Mouse (Mus musculus): ENCODE results near the gene Tgm4.

Tgm4 gene

GRCm38 (mm10) chr9:123109188-123109587 is 74.7 kb downstream of the Tgm4 start:
- DNase-seq = no peak

GRCm38 (mm10) chr9:123111751-123112221 is 77.3 kb downstream of the Tgm4 start:
- no peak for DNase-seq

- peak; percentile 86 for DNase-seq
Observed at GRCm38 (mm10) chr9:123112805-123113521, 78.4 kb downstream of the Tgm4 start, which contains the start of the genes Zdhhc3 and Exosc7. Zdhhc3 (minus strand) TSS chr9:123113205. Exosc7 (plus strand) TSS chr9:123113215.

DNA sequence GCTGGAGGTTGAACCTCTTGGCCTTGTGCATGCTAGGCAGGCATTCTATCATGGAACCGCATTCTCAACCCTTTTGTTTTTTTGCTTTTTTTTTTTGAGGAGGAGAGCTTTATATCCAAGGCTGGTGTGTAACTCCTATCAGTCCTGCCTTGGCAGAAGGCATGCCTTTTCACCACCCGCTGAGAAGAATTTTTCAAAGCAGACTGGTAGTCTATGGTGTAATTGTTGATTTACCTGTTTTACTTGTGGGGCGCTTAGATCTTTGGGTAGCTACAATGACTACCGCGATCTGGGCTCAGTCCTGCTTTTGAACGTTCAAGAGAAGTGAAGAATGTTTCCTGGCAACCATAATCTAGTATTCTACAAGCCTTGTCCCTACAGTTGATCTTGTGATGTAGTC is 79.4 kb downstream of the Tgm4 start:
- DNase-seq = no peak

DNA sequence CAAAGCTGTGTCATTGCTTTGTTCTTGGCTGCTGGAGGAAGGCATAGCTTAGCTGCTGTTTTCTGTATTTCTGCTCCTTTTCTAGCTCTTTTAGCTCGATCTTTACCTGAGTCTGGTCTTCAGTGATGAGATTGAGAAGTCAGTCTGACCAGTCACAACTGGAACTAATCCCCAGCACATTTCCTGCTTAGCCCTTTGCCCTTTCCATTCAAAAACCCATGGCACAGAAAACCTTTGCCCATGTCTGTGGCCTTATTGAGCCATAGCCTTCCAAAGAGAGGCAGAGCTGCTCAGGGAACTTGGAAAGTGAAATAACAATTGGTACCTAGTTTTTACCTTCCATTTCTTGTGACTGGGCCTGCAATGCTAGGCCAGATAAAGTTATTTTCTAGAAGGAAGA is 81.0 kb downstream of the Tgm4 start:
- DNase-seq = no peak

Data from cerebellum, adult 11 months (tissue).